Mouse (Mus musculus) limb, embryonic 10.5 days (tissue): ENCODE data around the gene Msx1. TPM values are rescaled to one million over a fixed set of nuclear protein-coding genes. Genes with fewer than 3 reads are reported as not detected.

Experiments
- DNase-seq: peaks from one replicate; pipeline ENCODE4 v3.0.0-alpha.2; 2017; ENCODE audit warnings: low spot score
- H3K27ac ChIP-seq: fragments of 300-500 bp; sonication (generic); 2 replicates; pipeline ENCODE4 v1.5.1; 2016; ENCODE audit warnings: mild to moderate bottlenecking
- H3K27me3 ChIP-seq: fragments of 300-500 bp; sonication (generic); 2 replicates; pipeline ENCODE4 v1.6.1; 2016; ENCODE audit warnings: low read depth, mild to moderate bottlenecking; ENCODE audit not compliant: poor library complexity, severe bottlenecking
- H3K36me3 ChIP-seq: fragments of 300-500 bp; sonication (generic); 2 replicates; pipeline ENCODE4 v1.6.1; 2016; ENCODE audit warnings: mild to moderate bottlenecking, moderate library complexity
- H3K4me1 ChIP-seq: fragments of 300-500 bp; sonication (generic); 2 replicates; pipeline ENCODE4 v1.6.1; 2016
- H3K4me3 ChIP-seq: fragments of 300-500 bp; sonication (generic); 2 replicates; pipeline ENCODE4 v1.5.1; 2016; ENCODE audit warnings: mild to moderate bottlenecking, moderate library complexity
- H3K9me3 ChIP-seq: fragments of 300-500 bp; sonication (generic); replicated peaks from 2 replicates; pipeline ENCODE4 v1.6.1; 2016; ENCODE audit warnings: mild to moderate bottlenecking
- WGBS: fragments of 180-500 bp; shearing (Covaris S2); methylation state at CpG from one replicate; pipeline ENCODE4 v1.1.7; 2016; 5-methylcytosine and 5-hydroxymethylcytosine counted together
- polyA plus RNA-seq: library from polyadenylated mRNA; unstranded; fragments of >200 nt; fragmentation: Nextera tagmentation; extraction: Ambion mirVana; gene quantifications from 2 replicates; pipeline ENCODE4 v1.2.1, GENCODE M21; 2016

The Msx1 gene
- polyA plus RNA-seq, 1 experiment from 2014 or later, result 360 TPM

GRCm38 (mm10) chr5:37814169-37814568 lies 10.2 kb downstream of the Msx1 start:
- H3K27me3 ChIP-seq, result peaks cover 66% of the 10 kb centered on the region

GRCm38 (mm10) chr5:37805291-37805690 lies 19.1 kb downstream of the Msx1 start:
- Histone ChIP-seq H3K4me1 (no peaks in the 10 kb centered on the region), H3K4me3 (no peak overlapping the region), H3K27ac (no peak overlapping the region), H3K9me3 (no peaks in the 10 kb centered on the region), H3K36me3 (no peaks in the 10 kb centered on the region), H3K27me3 (peaks cover 13% of the 10 kb centered on the region)
- 89% methylated on average over 6 of the region's 6 CpGs for WGBS
- DNase-seq, result no peak

More at GRCm38 (mm10) chr5:37814169-37814568, 10.2 kb downstream of the Msx1 start:
- H3K27ac ChIP-seq, result no peak overlapping the region
- no peak for DNase-seq
- peaks cover 31% of the 10 kb centered on the region for H3K4me1 ChIP-seq
- H3K36me3 ChIP-seq, result no peaks in the 10 kb centered on the region
- no peaks in the 10 kb centered on the region for H3K9me3 ChIP-seq
- H3K4me3 ChIP-seq, result no peak overlapping the region

GRCm38 (mm10) chr5:37804512-37805118 lies 19.8 kb downstream of the Msx1 start:
- peaks cover 10% of the 10 kb centered on the region for H3K27me3 ChIP-seq
- no peak for DNase-seq
- 72% methylated on average over 8 of the region's 8 CpGs for WGBS

GRCm38 (mm10) chr5:37797251-37797650 lies 27.1 kb downstream of the Msx1 start:
- no peaks in the 10 kb centered on the region for H3K36me3 ChIP-seq
- H3K27me3 ChIP-seq, result peaks cover 5% of the 10 kb centered on the region; the same call in 1 of the 2 replicates
- H3K27ac ChIP-seq, result no peak overlapping the region
- no peak for DNase-seq
- no peak overlapping the region for H3K4me3 ChIP-seq
- no peaks in the 10 kb centered on the region for H3K4me1 ChIP-seq
- 73% methylated on average over 6 of the region's 6 CpGs for WGBS
- no peaks in the 10 kb centered on the region for H3K9me3 ChIP-seq

More at GRCm38 (mm10) chr5:37804512-37805118, 19.8 kb downstream of the Msx1 start:
- no peak overlapping the region for H3K27ac ChIP-seq
- no peaks in the 10 kb centered on the region for H3K4me1 ChIP-seq
- H3K4me3 ChIP-seq, result no peak overlapping the region
- H3K36me3 ChIP-seq, result no peaks in the 10 kb centered on the region
- H3K9me3 ChIP-seq, result no peaks in the 10 kb centered on the region

GRCm38 (mm10) chr5:37796751-37797150 lies 27.6 kb downstream of the Msx1 start:
- peaks cover 4% of the 10 kb centered on the region; the same call in 1 of the 2 replicates for H3K27me3 ChIP-seq
- no peak overlapping the region for H3K4me3 ChIP-seq
- H3K4me1 ChIP-seq, result no peaks in the 10 kb centered on the region
- H3K9me3 ChIP-seq, result no peaks in the 10 kb centered on the region
- no peak for DNase-seq
- no peaks in the 10 kb centered on the region for H3K36me3 ChIP-seq
- no peak overlapping the region for H3K27ac ChIP-seq
- 83% methylated on average over 5 of the region's 5 CpGs for WGBS

GRCm38 (mm10) chr5:37795691-37796090 lies 28.7 kb downstream of the Msx1 start:
- H3K4me3 ChIP-seq, result no peak overlapping the region
- WGBS, result 96% methylated on average over 6 of the region's 6 CpGs
- H3K9me3 ChIP-seq, result no peaks in the 10 kb centered on the region
- H3K36me3 ChIP-seq, result no peaks in the 10 kb centered on the region
- no peaks in the 10 kb centered on the region for H3K27me3 ChIP-seq
- H3K4me1 ChIP-seq, result no peaks in the 10 kb centered on the region
- no peak overlapping the region for H3K27ac ChIP-seq
- DNase-seq, result no peak

GRCm38 (mm10) chr5:37792154-37792553 lies 32.2 kb downstream of the Msx1 start:
- Histone ChIP-seq H3K9me3 (no peaks in the 10 kb centered on the region), H3K36me3 (no peaks in the 10 kb centered on the region), H3K27me3 (no peaks in the 10 kb centered on the region), H3K27ac (no peak overlapping the region), H3K4me3 (no peak overlapping the region), H3K4me1 (no peaks in the 10 kb centered on the region)
- 54% methylated on average over 5 of the region's 5 CpGs for WGBS
- no peak for DNase-seq

- Histone ChIP-seq H3K27me3 (no peaks in the 10 kb centered on the region), H3K27ac (no peak overlapping the region), H3K36me3 (no peaks in the 10 kb centered on the region), H3K4me3 (no peak overlapping the region), H3K4me1 (peaks cover 19% of the 10 kb centered on the region), H3K9me3 (no peaks in the 10 kb centered on the region)
- 81% methylated on average over 9 of the region's 9 CpGs for WGBS
- DNase-seq, result no peak
These were observed 39.5 kb downstream of the Msx1 start for GRCm38 (mm10) chr5:37784847-37785391.

GRCm38 (mm10) chr5:37783306-37783705 lies 41.1 kb downstream of the Msx1 start:
- H3K9me3 ChIP-seq, result no peaks in the 10 kb centered on the region
- H3K27me3 ChIP-seq, result no peaks in the 10 kb centered on the region
- no peak for DNase-seq
- WGBS, result 60% methylated on average over 8 of the region's 8 CpGs
- no peak overlapping the region for H3K27ac ChIP-seq
- peaks cover 19% of the 10 kb centered on the region for H3K4me1 ChIP-seq
- no peaks in the 10 kb centered on the region for H3K36me3 ChIP-seq
- H3K4me3 ChIP-seq, result no peak overlapping the region

GRCm38 (mm10) chr5:37775681-37776080 lies 48.7 kb downstream of the Msx1 start:
- peaks cover 13% of the 10 kb centered on the region for H3K4me1 ChIP-seq
- H3K4me3 ChIP-seq, result no peak overlapping the region
- H3K9me3 ChIP-seq, result no peaks in the 10 kb centered on the region
- H3K27ac ChIP-seq, result no peak overlapping the region
- no peaks in the 10 kb centered on the region for H3K36me3 ChIP-seq
- 39% methylated on average over 5 of the region's 5 CpGs for WGBS
- H3K27me3 ChIP-seq, result no peaks in the 10 kb centered on the region
- no peak for DNase-seq

- Histone ChIP-seq H3K36me3 (no peaks in the 10 kb centered on the region), H3K9me3 (no peaks in the 10 kb centered on the region), H3K4me1 (peaks cover 22% of the 10 kb centered on the region), H3K27ac (no peak overlapping the region), H3K27me3 (no peaks in the 10 kb centered on the region), H3K4me3 (no peak overlapping the region)
- DNase-seq, result no peak
- 82% methylated on average over 4 of the region's 4 CpGs for WGBS
These were observed 50.4 kb downstream of the Msx1 start for GRCm38 (mm10) chr5:37774011-37774410.

- DNase-seq, result no peak
- Histone ChIP-seq H3K4me3 (no peak overlapping the region), H3K36me3 (no peaks in the 10 kb centered on the region), H3K27ac (peak overlapping the region; percentile 61), H3K4me1 (peaks cover 30% of the 10 kb centered on the region), H3K27me3 (no peaks in the 10 kb centered on the region), H3K9me3 (no peaks in the 10 kb centered on the region)
- WGBS, result 59% methylated on average over 6 of the region's 6 CpGs
These were observed 53.5 kb downstream of the Msx1 start for GRCm38 (mm10) chr5:37770870-37771269.
